Mouse (Mus musculus) gastrocnemius, postnatal 36 days (tissue): ENCODE measurements at regions not wholly inside any gene's neighbourhood (a gene's known extent, or its start where the extent isn't known, plus 50 kb on each side); places are given as distances from the start of the nearest gene placed in this dataset.

Source experiments
- DNase-seq, 2 experiments: peaks; one replicate each; pipeline ENCODE4 v3.0.0; 2022
- intact Hi-C: fragments of 180-260 bp; cut with DNase I; formaldehyde crosslinking; loops from one replicate; pipeline ENCODE4 v1.15.1; 2025

- intact Hi-C loops: no loop called here
- DNase-seq: no peak
Measured at GRCm38 (mm10) chr7:70591361-70592256, 225.1 kb upstream of the Nr2f2 start.

GRCm38 (mm10) chr7:70589713-70590112 is 223.2 kb upstream of the Nr2f2 start:
- intact Hi-C loops: no loop called here

GRCm38 (mm10) chr7:70588061-70588460 is 221.5 kb upstream of the Nr2f2 start:
- intact Hi-C loops: no loop called here
- DNase-seq: no peak

More at GRCm38 (mm10) chr7:70589713-70590112, 223.2 kb upstream of the Nr2f2 start:
- no peak for DNase-seq

- no peak for DNase-seq
- intact Hi-C loops: no loop called here
Measured at GRCm38 (mm10) chr7:70584480-70584879, 217.9 kb upstream of the Nr2f2 start.

GRCm38 (mm10) chr7:70576112-70576910 is 209.8 kb upstream of the Nr2f2 start:
- no peak for DNase-seq
- intact Hi-C loops: no loop called here

- DNase-seq: no peak
- intact Hi-C loops: no loop called here
Measured at GRCm38 (mm10) chr7:70575614-70576013, 209.1 kb upstream of the Nr2f2 start.

GRCm38 (mm10) chr7:70574194-70574593 is 207.7 kb upstream of the Nr2f2 start:
- no peak for DNase-seq
- intact Hi-C loops: no loop called here

GRCm38 (mm10) chr7:70565034-70565433 is 198.5 kb upstream of the Nr2f2 start:
- intact Hi-C loops: no loop called here
- no peak for DNase-seq

GRCm38 (mm10) chr7:70548936-70549450 is 182.5 kb upstream of the Nr2f2 start:
- intact Hi-C loops: no loop called here

GRCm38 (mm10) chr7:70541881-70542665 is 175.5 kb upstream of the Nr2f2 start:
- no peak for DNase-seq
- intact Hi-C loops: no loop called here

More at GRCm38 (mm10) chr7:70548936-70549450, 182.5 kb upstream of the Nr2f2 start:
- DNase-seq: no peak

GRCm38 (mm10) chr7:70539121-70539642 is 172.6 kb upstream of the Nr2f2 start:
- no peak for DNase-seq
- intact Hi-C loops: no loop called here

GRCm38 (mm10) chr7:70536046-70536445 is 169.5 kb upstream of the Nr2f2 start:
- no peak for DNase-seq
- intact Hi-C loops: no loop called here

- intact Hi-C loops: no loop called here
- DNase-seq: no peak
Measured at GRCm38 (mm10) chr7:70533552-70533951, 167.0 kb upstream of the Nr2f2 start.

GRCm38 (mm10) chr7:70527921-70528320 is 161.4 kb upstream of the Nr2f2 start:
- DNase-seq: no peak

GRCm38 (mm10) chr7:70525372-70525771 is 158.8 kb upstream of the Nr2f2 start:
- intact Hi-C loops: no loop called here
- DNase-seq: no peak

More at GRCm38 (mm10) chr7:70527921-70528320, 161.4 kb upstream of the Nr2f2 start:
- intact Hi-C loops: no loop called here

GRCm38 (mm10) chr7:70524744-70525143 is 158.2 kb upstream of the Nr2f2 start:
- intact Hi-C loops: no loop called here
- no peak for DNase-seq

- intact Hi-C loops: no loop called here
Measured at GRCm38 (mm10) chr7:70524251-70524650, 157.7 kb upstream of the Nr2f2 start.

GRCm38 (mm10) chr7:70516741-70517140 is 150.2 kb upstream of the Nr2f2 start:
- intact Hi-C loops: no loop called here
- DNase-seq: no peak

More at GRCm38 (mm10) chr7:70524251-70524650, 157.7 kb upstream of the Nr2f2 start:
- no peak for DNase-seq

GRCm38 (mm10) chr7:70515341-70515851 is 148.9 kb upstream of the Nr2f2 start:
- DNase-seq: no peak
- intact Hi-C loops: no loop called here

GRCm38 (mm10) chr7:70514666-70515065 is 148.1 kb upstream of the Nr2f2 start:
- intact Hi-C loops: no loop called here
- DNase-seq: no peak
